Mouse (Mus musculus): ENCODE results near the gene Hmg20a.
A peak's percentile ranks its signal among the peaks of the same experiment; 100 is the strongest.
"Not testable (repeated sequence)": the region's sequence is repeated elsewhere in the genome, so short reads cannot be mapped to it uniquely, and the experiment has no call there.

Hmg20a gene

DNA sequence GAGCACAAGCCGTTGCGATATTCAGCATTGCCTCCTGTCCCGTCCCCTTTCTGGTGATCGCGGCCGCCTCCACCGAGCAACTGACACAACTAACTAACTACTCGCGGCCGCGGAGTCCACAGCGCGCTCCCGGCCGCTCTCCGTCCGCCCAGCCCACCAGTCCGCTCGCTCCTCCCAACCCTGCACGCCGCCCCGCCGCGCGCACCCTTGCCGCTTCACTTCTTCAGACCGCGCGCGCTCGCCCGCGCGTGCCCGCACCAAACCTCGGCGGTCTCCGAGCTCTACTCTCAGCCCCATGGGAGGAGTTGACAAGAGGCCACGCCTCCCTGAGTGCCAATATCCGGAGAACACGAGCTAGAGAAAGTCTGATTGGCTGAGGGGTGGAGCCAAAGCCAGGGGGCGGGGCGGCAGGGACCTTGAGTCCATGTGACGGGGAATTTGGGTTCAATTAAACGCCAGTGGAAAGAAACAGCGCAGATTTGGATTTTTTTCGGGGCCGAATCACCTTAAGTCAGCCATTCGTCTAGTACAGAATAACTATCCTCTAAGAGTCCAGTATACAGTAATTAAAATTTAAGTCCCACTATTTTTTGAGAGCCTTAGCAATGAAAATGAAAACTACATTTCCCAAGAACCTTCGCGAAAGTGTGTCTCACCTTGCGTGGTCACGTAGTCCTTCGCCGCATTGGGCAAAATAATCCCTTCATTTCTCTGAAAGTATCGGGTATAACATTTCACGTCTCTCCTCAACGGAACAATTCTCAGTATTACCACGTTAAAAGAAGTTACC is at the start of gene Hmg20a, which contains the start of gene Peak1:
Gene Hmg20a, plus strand, starts transcription at position 662 of the 790 bp plus-strand sequence.
Gene Peak1, minus strand, starts transcription at position 120 of the 790 bp plus-strand sequence.
- DNase-seq, result peak; percentile 100

DNA sequence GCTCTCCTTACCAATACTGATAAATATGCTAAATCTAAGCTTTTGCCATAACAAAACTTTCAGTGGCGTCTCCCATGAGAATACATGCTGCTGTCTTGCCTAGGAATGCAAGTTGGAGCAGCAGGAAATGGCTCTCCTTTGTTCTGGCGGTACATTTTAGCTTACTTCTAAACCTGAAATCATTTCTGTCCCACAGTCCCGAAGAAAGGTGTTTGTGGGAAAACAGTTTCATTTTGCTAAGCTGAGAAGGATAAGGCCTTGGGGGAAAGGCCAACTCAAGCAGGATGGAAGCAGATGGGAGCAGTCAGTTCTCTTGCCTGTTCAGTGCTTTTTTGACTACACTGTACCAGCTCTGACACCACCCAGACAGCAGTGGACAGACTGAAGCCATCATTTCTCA is 49.6 kb upstream of the Hmg20a start:
- no peak for DNase-seq

DNA sequence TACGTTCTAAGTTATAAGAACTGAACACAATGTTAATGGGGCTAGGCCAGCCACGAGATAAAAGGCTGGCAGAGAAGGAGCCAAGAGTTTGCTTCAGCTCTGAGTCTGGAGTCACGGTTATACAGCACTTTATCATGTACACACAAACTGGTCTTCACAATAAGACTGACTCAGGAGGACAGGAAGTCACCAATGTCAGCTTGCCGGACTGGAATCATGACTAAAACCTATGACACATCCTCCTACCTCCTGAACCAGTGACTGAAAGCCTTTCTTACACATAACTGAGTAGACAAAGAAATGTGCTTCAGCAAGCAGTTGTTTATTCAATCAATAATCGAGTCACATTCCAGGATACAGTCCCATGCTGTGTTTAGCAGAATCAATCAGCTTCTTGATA is 47.7 kb upstream of the Hmg20a start:
- no peak for DNase-seq

DNA sequence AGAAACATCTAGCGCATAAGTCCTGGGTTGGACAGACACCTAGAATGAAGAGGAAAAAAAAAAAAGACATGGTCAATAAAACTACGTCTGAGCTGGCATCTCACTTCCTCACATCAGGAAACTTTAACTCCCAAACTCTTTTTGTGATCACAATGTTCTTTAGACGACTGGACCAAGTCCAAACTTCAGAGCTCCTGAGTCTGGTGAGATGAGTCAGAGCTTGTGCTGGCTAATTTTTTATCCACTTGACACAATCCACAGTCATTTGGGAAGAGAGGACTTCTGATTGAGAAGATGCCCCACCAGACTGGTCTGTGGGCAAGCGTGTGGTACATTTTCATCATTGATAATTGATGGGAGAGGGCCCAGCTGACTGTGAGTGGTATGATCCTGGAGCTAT is 44.0 kb upstream of the Hmg20a start:
- DNase-seq, result no peak

DNA sequence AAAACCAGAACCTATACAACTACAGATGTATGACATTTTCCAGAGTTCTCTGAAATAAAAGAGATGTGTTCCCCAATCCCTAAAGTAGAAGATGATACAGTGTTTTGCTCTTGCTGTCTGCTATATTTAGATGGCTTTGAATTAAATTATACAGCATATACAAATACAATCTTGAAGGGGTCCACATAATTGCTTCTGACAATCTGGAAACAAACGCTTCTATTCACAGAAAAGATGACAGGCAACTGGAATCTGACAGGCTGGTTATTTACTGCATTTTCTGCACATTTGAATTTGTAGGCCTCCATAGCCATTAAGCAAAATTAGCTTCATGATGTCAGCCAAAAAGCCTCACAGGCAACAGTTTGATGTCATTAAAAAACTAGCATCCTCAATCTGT is 35.6 kb upstream of the Hmg20a start:
- DNase-seq, result no peak

DNA sequence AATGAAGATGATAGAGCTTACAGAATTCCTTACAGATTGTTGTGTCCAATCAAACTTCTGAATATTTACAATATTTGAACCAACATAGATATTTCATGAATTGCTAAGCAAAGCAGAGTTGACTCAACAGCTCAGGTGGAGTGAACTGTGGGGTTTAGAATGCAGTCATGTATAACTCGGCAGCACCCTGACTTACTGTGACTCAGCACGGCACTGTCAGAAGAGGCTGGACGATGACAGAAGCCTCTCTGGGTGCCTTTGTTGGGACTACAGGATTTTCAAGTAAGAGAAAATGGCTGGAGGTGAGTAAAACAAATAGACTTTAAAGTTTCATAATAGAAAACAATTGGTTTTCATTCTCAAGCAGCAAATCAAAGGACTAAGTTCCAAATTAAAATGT is 25.6 kb upstream of the Hmg20a start:
- DNase-seq, result no peak

DNA sequence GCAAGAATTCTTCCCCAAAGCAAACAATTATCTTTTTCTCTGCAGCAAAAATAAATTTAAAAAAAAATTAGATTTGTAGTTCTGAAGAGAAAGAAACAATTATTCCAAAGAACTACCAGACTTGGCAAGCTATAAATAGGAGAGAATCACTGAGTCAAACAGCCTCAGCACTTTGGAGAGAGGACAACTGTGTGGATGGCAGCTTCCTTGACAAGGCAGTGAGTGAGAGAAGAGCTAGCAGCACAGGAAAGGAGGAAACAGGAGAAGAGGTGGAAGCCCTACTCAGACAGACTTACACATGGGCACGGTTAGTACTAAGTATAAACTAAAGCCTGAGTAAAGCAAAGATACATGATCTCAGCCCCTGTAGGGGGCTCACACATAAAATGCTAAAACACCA is 22.1 kb upstream of the Hmg20a start:
- no peak for DNase-seq

DNA sequence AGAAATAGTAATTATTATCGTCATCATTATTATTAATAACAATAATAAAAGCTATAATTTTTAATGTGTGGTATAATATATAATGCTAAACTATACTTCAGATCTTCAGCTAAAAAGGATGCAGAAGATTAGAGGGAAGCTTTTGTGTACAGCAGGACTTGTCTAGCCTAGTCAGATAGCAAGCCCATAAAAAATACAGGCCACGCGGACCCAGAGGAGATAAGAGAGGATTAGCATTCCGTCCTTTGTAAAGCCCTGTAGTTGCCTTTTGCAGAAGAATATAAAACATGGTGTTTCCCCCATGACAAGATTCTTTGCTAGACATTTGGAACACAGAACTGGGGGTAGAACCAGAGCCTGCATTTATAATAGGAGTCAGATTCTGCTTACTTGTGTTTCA is 13.8 kb upstream of the Hmg20a start:
- no peak for DNase-seq

DNA sequence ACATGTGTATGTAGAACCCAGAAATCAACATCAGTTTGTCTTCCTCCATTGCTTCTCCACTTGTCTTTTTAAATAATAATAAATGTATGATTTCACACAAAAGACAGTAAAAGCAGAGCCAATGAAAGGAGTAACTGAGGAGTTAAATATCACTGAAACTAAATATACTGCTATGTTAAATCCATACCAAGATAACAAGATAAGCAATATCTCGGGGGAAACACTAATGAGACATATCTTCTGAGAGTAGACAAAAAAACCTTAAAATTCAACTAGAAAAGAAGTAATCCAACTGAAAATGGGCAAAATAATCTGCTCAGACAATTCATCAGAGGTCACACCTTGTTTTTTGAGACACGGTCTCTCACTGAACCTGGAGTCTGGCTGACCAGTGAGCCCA is 8.5 kb upstream of the Hmg20a start:
- no peak for DNase-seq

DNA sequence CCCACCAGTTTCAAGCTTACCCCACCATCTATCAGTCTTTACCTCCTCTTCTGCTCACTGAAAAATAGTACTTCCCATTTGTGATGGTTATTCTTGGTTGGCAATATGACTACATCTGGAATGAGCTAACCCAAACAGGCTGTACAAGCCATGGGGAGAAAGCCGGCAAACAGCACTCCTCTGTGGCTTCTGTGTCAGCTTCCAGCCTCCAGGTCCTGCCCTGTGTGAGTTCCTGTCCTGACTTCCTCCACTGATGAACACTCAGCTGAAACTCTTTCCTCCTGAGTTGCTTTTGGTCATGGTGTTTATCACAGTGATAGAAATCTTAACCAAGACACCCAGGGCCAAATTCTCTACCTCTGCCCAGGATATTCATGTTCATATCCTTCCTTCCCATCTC is 5.7 kb upstream of the Hmg20a start:
- DNase-seq, result no peak

DNA sequence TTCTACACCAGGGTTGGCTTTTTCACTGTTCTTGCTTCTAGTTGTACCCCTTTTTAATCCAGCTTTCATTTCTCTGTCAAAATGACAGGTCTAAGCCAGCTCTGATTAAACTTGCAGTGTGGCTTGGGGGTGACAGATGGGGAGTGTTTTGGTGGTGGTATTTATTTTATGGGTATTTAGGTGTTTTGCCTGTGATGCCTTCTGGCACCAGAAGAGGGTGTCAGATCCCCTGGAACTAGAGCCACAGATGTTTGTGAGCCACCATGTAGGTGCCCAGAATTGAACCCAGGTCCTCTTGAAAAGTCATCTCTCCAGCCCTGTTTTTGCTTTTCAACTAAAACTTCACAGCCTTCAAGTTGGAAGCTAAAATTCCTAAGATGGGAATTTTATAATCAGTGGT is 4.1 kb upstream of the Hmg20a start:
- no peak for DNase-seq

DNA sequence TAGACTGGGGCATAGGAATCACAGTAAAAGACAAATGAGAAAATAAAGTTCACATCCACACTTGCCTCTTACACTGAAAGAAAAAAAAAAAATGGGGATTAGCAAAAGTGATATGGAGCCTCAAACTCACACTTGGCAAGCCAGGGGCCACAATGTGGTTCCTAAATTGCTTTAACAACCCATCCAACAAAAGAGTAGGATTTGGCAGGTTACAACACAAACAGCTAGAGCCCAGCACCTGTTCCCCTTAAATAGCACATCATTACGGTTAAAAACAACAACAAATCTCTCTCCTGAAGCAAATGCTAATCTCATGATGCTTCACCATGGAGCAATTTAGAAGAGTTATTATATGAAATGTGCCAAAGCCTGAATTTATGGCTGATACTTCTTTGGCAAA is 3.0 kb upstream of the Hmg20a start:
- no peak for DNase-seq

DNA sequence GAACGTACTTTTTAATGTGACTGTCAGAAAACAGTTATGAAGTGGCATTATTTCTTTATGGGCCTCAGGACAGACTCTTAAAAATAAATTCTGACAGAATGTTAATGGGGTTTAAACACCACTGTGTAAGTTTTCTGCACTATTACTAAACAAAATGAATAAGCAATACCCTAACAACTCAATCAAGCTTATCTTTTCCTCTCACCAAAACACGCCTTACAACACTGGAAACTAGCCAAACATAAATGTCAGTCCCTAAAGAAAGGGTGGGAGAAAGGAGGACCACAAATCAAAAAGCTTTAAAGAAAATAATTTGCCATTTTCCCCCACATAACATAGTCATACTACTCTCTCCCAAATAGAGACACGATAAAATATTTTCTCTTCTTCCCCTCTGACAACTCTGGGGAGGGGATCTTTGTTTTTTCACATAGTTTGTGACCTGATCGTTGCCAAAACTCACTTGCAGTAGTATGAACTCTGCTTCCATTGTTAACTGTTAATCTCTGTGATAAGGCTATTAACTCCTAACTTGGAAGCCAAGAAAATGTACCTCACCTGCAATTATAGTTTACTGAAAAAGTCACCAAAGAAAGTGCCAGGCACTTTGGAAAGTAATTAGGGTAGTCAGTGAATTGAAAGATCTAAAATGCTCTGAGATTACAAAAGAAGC is 2.3 kb upstream of the Hmg20a start:
- DNase-seq, result no peak

DNA sequence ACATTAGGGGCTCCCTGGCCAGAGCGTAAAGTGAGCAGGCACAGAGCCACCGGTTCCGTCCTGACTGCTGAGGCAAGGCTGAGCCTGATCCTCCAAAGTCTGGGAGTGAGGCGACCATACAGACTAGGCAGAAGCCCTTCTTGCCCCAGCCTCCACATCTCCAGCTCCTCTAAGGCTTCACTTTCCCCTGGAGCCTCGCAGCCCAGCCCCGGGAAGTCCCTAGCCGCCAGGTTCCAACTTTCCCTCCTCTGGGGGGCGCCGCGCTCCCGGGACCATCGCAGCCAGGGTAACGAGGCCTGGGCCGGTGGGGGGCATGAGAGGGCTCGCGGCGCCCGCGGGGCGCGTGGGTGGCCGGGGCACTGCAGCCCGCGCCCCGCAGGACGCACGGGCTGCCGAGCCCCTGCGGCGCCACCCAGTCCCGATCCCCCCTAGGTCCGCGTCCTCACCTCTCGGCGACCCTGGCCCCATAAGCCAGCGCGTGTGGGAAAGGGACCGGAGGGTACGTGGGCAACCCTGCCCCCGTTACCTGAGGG is 928 bp upstream of the Hmg20a start:
- peak; percentile 76 to 89 for DNase-seq

DNA sequence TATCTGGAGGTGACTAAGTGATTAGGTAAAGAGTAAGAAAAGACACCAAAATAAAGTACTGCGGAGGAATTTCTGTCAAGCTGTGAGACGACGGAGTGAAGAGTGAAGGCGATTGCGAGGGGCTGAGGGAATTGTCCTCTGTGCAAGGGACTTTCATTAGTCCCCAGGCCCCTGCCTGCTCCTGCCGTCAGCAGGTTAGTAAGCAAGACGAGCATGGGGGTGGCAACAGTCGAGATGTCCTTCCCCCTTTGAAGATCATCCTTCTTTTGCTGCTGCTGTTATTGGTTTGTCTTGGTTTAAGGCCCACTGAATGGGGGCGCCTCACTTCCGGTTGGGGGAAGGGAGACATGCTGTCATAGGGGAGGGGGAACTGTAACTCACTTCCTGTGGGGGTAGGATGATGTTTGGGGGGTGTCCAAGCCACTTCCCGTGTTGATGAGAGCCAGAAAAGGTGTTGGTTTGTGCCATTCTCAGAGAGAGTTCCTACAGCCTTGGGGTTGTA is 380 bp downstream of the Hmg20a start:
- peak; percentile 74 to 78 for DNase-seq

DNA sequence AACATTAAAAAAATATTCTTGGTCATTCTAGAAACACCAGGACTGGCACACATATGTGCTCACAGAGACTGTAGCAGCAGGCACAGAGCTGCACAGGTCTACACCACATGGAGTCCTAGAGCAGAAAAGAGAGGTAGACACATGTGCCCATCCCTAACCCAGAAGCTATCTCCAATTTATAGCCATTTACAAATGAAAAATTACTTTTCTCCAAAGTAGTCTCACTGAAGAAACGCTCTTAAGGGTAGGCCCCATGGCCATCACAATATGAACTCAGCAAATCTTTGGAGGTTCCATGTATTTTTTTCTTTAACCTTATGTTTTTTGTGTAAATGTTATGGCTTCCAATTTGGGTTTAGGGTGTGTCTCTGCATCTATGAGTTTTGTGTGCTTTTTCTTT is 1.8 kb downstream of the Hmg20a start:
- DNase-seq, result no peak

DNA sequence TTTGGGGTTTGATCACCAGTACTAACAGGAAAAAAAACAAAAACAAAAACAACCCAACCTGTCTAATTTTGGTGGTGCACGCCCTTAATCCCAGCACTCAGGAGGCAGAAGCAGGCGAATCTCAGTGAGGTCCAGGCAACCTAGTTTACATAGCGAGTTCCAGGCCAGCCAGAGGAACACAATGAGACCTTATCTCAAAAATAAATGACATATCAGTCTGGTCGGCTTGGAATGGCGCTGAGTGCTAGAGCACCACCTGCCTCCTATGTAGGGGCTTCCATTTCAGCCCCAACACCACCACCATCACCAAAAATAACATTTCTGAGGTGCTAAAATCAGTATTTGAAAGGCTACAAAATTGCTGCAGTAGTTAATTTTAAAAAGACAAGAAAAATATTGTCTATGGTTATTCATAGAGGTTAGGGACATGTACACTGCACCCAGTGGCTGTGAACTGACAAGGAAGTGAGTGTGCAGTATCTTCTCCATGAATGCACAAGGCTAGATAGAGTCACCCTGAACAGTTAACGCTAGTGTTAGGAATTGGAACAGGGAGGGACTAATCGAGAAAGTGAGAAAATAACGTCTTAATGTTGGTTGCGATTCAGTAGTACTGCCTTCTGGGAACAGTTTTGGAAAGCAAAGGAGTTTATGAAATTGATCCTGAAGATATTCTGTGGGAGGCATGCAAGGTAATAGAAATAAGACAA is 2.6 kb downstream of the Hmg20a start:
- no peak for DNase-seq

DNA sequence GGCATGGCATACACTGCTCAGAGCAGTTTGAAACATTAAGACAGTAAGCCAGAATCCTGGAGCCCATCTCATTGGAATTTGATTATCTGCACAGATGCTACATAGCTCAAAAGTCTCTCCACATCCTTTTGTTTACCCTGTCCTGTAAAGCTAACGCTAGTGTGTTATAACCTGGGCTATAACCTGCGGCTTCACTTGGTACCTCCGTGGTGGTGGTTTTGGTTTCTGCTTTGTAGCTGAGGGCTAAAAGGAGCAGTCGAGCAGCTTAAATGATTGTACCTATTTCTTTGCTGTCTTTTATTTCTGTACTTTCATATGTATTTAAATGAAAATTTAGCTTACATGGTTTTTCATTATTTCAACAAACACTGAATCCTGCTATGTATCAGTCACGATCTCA is 3.6 kb downstream of the Hmg20a start:
- DNase-seq, result no peak

DNA sequence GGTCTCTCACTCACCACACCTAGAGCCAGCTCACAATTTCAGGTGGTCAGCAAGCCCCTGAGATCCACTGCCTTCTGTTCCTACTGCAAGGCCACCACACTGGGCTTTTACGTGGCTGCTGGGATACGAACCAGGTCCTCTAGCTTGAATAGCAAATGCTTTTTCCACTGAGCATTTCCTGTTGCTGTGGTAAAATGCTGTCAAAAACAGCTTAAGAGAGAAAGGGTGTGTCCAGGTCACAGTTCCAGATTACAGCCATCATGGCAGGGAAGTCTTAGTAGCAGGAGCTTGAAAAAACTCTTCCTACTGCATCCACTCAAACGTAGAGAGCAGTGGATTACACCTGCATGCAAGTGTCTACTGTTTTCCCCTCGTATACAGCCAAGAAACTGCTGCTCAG is 6.5 kb downstream of the Hmg20a start:
- no peak for DNase-seq

DNA sequence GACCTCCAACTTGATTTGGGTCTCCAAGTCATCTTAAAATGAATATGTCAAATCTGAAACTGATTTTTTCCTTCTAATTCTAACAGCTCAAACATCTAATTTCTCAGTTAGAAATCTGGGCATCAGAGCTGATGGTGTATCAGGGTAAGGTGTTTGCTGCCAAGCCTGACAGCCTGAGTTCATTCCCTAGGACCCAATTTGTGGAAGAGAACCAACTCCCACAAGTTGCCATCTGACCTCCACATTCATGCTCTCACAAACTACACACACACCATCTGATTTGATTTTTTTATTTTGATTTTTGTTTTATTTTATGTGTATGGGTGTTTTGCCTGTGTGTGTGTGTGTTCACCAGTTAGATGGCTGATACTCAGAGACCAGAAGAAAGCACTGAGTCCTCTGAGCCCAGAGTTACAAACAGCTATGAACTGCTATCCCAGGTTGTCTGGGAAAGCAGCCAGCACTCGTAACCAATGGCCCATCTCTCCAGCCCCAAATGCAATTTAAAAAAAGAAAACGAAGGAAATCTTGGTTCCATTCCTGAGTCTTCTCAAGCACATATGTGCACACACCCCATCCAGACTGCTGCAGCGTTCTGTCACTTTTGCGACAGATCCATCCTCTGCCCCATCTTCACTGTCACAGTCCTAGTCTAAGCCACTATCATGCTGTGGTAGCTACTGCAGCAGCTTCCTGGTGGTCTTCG is 17.6 kb downstream of the Hmg20a start:
- no peak for DNase-seq

DNA sequence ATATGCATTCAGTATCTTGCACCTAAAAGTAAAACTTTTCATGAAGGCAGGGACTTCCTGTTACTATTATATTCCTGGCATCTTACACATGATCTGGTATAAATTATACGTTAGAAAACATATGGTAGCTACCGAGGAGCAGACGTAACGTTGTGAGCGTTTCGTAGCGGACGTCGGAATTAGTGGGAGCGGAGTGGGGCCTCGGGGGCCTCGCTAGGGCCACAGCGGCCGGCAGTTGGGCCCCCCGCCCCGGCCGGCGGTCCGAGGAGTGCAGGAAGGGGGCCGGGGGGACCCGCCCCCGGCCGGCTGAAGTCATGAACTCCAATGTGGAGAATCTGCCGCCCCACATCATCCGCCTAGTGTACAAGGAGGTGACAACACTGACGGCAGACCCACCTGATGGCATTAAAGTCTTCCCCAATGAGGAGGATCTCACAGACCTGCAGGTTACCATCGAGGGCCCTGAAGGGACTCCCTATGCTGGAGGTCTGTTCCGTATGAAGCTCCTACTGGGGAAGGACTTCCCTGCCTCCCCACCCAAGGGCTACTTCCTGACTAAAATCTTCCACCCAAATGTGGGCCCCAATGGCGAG is 19.0 kb downstream of the Hmg20a start:
- not testable (repeated sequence) for DNase-seq

DNA sequence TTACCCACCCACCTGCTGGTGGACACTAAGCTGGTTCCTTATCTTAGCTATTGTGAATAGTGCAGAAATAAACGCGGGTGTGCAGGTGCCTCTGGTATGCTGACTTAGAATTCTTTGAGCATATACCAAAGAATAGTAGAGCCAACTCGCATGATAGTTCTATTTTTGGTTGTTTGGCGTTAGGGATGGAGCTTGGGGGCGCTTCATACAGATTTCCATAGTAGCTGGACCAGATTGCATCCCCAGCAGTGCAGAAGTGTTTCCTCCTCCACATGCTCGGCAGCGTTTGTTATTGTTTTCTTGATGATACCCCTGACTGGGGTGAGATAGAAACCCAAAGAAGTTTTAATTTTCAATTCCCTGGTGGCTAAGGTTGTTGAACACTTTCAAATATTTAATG is 21.3 kb downstream of the Hmg20a start:
- no peak for DNase-seq
